Mouse (Mus musculus): ENCODE data around the gene Pdik1l. TPM values are rescaled to one million over a fixed set of nuclear protein-coding genes. Genes with fewer than 3 reads are reported as not detected.

Gene Pdik1l
- total RNA-seq, 1 experiment from 2014 or later, result 36.2 TPM

GRCm38 (mm10) chr4:134252131-134252910 is 35.4 kb downstream of the Pdik1l start:
- no peak for ATAC-seq (replicated peaks in 1 of 2; ENCODE audit: insufficient read depth in 1 of 2, low FRiP score in 2 of 2, low TSS enrichment in 1 of 2, low read depth in 1 of 2, poor library complexity in 2 of 2, severe bottlenecking in 2 of 2)

DNA sequence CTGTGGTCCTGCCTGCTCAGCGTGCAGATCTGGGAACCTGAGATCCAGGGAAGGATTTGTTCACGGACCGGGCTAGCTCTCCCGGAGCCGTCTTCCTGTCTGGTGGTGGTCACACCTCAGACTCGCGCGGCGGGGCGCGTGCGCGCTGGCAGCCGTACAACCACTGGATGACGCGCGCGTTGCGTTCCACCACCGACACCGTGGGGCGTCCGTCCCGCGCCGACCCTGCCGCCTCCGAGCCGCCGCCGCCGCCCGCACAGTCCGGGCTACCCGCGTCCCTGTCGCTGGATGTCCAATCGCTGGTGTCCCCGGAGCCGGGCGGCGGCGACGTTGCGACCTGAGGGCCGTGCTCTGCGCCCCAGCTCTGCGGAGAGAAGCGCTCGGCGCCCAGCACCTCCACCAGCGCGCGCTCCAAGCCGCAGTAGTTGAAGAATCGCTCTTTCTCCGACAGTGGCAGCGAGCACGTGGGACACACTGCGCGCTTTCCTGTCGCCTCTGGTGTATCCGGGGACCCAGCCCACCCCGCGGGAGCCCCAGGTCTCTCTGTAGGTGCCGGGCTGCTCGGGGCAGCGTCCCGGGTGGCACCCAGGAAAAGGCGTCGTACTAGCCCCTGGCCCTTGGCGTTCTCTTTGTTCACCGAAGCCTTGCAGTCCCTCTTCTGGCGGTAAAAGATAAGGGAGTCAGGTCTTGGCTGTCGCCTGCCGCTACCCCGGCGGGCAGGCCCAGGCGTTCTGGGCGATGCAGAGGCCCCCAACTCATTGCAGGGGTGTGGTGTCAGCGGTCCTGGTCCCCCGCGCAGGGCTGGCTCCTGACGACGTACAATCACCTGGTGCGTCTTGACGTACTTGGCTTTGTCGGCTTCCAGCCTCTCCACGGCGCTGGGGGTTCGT is 36.2 kb downstream of the Pdik1l start:
- ATAC-seq (replicated peaks in 1 of 2; ENCODE audit: insufficient read depth in 1 of 2, low FRiP score in 2 of 2, low TSS enrichment in 1 of 2, low read depth in 1 of 2, poor library complexity in 2 of 2, severe bottlenecking in 2 of 2), result 0 out of 4 replicates have a peak, but pooled peaks of 1 of the 2 experiments have one; percentile 3

GRCm38 (mm10) chr4:134250930-134251240 is 36.8 kb downstream of the Pdik1l start:
- ATAC-seq (replicated peaks in 1 of 2; ENCODE audit: insufficient read depth in 1 of 2, low FRiP score in 2 of 2, low TSS enrichment in 1 of 2, low read depth in 1 of 2, poor library complexity in 2 of 2, severe bottlenecking in 2 of 2), result no peak

DNA sequence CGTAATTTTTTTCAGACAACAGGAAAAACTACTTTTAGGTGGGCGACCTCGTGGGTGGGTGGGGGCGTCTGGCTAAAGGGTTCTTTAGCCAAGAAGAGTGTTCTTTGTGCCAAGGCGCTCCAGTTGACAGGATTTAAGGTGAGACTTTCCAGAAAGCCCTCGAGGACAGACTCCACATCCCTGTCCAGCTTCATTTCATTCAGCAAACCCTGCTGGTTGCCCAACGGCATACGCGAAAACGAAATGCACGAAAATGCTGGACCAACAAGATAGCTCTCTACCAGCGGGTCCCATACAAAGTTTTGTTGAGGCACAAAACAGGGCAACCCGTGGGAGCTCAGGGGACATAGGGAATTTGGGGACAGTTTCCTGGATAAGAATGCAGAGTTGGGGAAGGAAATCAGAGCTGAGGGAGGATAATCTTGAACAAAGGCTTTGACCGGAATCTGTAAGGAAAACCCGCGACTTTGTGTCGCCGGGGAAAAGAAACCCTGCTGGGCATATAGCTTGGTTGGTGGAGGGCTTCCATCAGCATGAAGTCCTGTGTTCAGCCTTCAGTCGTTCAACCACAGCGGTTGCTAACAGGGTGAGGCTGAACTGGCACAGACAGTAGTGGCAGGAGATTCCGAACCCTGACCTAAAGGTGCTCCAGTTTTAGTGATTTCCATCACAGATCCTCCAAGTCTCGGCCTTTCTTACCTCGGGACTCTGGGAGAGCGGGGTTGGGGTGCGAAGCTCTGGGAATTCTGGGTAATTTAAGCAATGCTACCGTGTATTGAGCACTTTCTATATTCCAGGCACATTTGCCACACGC is 37.4 kb downstream of the Pdik1l start:
- ATAC-seq (replicated peaks in 1 of 2; ENCODE audit: insufficient read depth in 1 of 2, low FRiP score in 2 of 2, low TSS enrichment in 1 of 2, low read depth in 1 of 2, poor library complexity in 2 of 2, severe bottlenecking in 2 of 2), result no peak

DNA sequence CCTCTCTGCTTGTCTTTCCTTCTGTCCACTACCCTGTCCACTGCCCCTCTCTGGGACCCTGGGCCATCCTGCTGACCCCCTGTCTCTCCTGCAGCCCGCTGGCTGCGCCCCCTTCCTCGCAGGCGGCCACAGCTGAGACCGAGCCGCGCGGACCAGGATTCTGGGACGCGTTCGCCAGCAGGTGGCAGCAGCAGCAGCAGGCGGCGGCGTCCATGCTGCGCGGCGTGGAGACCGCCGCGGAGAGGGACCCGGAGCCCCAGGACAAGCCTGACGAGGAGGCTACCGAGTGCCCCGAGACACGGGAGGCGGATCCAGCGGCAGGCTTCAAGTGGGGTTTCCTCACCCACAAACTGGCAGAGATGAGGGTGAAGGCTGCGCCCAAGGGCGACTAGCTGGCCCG is 38.0 kb downstream of the Pdik1l start:
- ATAC-seq (replicated peaks in 1 of 2; ENCODE audit: insufficient read depth in 1 of 2, low FRiP score in 2 of 2, low TSS enrichment in 1 of 2, low read depth in 1 of 2, poor library complexity in 2 of 2, severe bottlenecking in 2 of 2), result peak; percentile 15 to 24; a peak in 1 of 4 replicates

- no peak for ATAC-seq (replicated peaks in 1 of 2; ENCODE audit: insufficient read depth in 1 of 2, low FRiP score in 2 of 2, low TSS enrichment in 1 of 2, low read depth in 1 of 2, poor library complexity in 2 of 2, severe bottlenecking in 2 of 2)
Observed at GRCm38 (mm10) chr4:134246719-134247258, 40.9 kb downstream of the Pdik1l start, which contains the start of gene Gm30191. Gene Gm30191, plus strand, starts transcription at chr4:134246935.

- ATAC-seq (replicated peaks in 1 of 2; ENCODE audit: insufficient read depth in 1 of 2, low FRiP score in 2 of 2, low TSS enrichment in 1 of 2, low read depth in 1 of 2, poor library complexity in 2 of 2, severe bottlenecking in 2 of 2), result no peak
Observed at GRCm38 (mm10) chr4:134246256-134246655, 41.4 kb downstream of the Pdik1l start.

- ATAC-seq (replicated peaks in 1 of 2; ENCODE audit: insufficient read depth in 1 of 2, low FRiP score in 2 of 2, low TSS enrichment in 1 of 2, low read depth in 1 of 2, poor library complexity in 2 of 2, severe bottlenecking in 2 of 2), result peak; percentile 75 to 78
Observed at GRCm38 (mm10) chr4:134245148-134245843, 42.4 kb downstream of the Pdik1l start, which contains the start of gene Zfp593. Gene Zfp593, minus strand, starts transcription at chr4:134245592.

- ATAC-seq (replicated peaks in 1 of 2; ENCODE audit: insufficient read depth in 1 of 2, low FRiP score in 2 of 2, low TSS enrichment in 1 of 2, low read depth in 1 of 2, poor library complexity in 2 of 2, severe bottlenecking in 2 of 2), result no peak
Observed at GRCm38 (mm10) chr4:134243516-134244250, 44.0 kb downstream of the Pdik1l start, which contains the start of gene E130218I03Rik. Gene E130218I03Rik, plus strand, starts transcription at chr4:134243662.

DNA sequence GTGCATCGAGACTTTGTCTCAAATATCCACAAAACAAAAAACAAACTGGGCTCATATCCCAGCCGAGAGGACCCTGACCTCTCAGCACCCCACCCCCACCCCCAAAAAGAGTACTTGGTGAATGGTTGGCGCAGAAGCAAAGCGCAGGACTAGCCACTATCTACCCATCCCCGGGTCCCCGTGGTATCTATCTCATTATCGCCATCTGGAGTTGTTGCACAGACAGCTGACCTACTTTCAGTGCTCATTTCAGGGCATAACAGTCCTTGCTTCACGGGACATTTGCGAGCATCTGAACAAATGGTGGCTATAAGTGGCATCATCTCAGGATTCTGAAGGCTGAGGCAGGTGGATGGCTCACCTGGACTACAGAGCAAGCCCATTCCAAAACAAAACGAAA is 49.0 kb downstream of the Pdik1l start:
- no peak for ATAC-seq (replicated peaks in 1 of 2; ENCODE audit: insufficient read depth in 1 of 2, low FRiP score in 2 of 2, low TSS enrichment in 1 of 2, low read depth in 1 of 2, poor library complexity in 2 of 2, severe bottlenecking in 2 of 2)

DNA sequence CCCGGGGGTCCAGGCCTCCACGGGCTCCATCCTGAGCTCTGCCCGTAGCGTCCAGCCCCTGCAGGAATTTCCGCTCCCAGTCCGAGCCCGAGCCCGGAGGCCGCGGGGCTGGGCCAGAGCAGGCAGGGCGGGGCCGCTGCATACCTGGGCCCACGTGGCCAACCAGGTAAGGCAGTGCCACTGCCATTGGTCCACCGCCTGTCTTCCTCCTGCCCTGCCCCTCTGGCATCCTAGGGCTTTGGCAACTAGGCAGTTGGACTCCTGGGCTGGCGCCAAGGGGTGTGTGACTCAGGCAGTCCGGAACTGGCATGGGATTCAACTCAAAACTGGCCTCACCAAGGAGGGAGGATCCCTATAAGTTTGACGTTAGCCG is 49.4 kb downstream of the Pdik1l start, which contains the start of gene Cnksr1:
Cnksr1 (minus strand) TSS at position 121 of the 373 bp plus-strand sequence.
- peak in 1 of 2 experiments; percentile 10; a peak in 1 of 4 replicates for ATAC-seq (replicated peaks in 1 of 2; ENCODE audit: insufficient read depth in 1 of 2, low FRiP score in 2 of 2, low TSS enrichment in 1 of 2, low read depth in 1 of 2, poor library complexity in 2 of 2, severe bottlenecking in 2 of 2)

DNA sequence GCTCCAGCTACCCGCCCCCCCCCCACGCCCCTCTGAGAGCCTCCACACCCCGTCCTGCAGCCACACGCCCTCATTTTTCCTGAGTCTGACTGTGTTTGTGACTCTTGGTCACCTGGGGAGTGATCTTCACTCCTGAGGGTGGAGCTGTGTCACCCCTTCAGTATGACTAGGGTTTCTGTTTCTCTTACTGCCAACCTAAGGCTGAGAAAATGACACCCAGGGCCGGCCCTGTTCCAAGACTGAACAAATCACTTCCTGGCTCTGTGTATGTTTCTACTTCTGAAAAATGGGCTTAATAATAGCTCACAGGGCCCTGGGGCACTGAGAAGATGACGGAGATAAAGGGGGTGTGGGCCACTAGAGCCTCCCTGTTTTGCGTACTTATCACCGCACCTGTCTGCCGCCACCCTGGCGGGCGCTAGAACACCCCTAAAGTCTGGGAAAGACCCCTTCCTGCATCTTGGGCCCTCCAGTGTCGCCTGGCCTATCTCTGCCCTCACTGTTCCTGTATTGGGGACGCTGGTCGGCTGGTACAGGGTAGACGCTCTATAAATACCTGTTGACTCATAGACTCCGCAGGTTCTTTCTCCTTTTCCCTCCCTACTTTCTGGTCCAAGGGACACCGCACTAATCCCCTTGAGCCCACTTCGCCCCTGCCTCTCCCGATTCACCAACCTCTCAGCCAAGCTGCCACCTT is 50.0 kb downstream of the Pdik1l start:
- no peak for ATAC-seq (replicated peaks in 1 of 2; ENCODE audit: insufficient read depth in 1 of 2, low FRiP score in 2 of 2, low TSS enrichment in 1 of 2, low read depth in 1 of 2, poor library complexity in 2 of 2, severe bottlenecking in 2 of 2)

- no peak for ATAC-seq (replicated peaks in 1 of 2; ENCODE audit: insufficient read depth in 1 of 2, low FRiP score in 2 of 2, low TSS enrichment in 1 of 2, low read depth in 1 of 2, poor library complexity in 2 of 2, severe bottlenecking in 2 of 2)
Observed at GRCm38 (mm10) chr4:134234876-134235275, 52.8 kb downstream of the Pdik1l start.

GRCm38 (mm10) chr4:134230431-134230830 is 57.3 kb downstream of the Pdik1l start:
- no peak for ATAC-seq (replicated peaks in 1 of 2; ENCODE audit: insufficient read depth in 1 of 2, low FRiP score in 2 of 2, low TSS enrichment in 1 of 2, low read depth in 1 of 2, poor library complexity in 2 of 2, severe bottlenecking in 2 of 2)

DNA sequence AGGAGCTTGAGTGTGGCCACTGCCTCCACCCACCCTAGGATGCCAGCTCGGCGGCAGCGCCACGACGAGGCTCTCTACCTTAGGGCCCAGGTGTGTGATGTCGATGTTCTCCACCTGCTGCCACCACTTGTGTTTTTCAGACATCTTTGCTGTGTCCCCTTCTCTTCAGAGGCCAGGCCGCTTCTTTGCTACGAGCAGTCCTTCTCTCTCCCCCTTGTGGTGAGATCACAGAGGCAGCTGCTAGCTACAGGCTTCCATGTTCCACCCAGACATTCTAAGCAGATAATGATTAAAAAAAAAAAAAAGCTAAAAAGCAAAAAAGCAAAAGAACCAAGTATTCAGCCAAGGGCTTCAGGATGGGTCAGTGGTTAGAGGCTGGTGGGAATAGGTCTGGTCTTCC is 60.5 kb downstream of the Pdik1l start, which contains the start of gene Catsper4:
Catsper4 (minus strand) TSS at position 190 of the 400 bp plus-strand sequence.
- ATAC-seq (replicated peaks in 1 of 2; ENCODE audit: insufficient read depth in 1 of 2, low FRiP score in 2 of 2, low TSS enrichment in 1 of 2, low read depth in 1 of 2, poor library complexity in 2 of 2, severe bottlenecking in 2 of 2), result no peak

Measured in hematopoietic stem cell, adult 5-6 weeks (primary cell).